Mouse (Mus musculus) right cerebral cortex, postnatal 10 days (tissue): ENCODE data around the gene Shank2.
A peak's percentile ranks its signal among the peaks of the same experiment; 100 is the strongest.

Experiments used
- DNase-seq, 2 experiments: peaks; one replicate each; pipeline ENCODE4 v3.0.0; 2021; ENCODE audit warnings: low spot score in 2 of 2

Shank2 gene

GRCm38 (mm10) chr7:144417644-144418343, 416.1 kb downstream of the Shank2 start:
- DNase-seq, result peak; percentile 90 to 95

- no peak for DNase-seq
Measured at GRCm38 (mm10) chr7:144420552-144420951, 418.8 kb downstream of the Shank2 start.

GRCm38 (mm10) chr7:144421478-144421877, 419.8 kb downstream of the Shank2 start:
- DNase-seq, result no peak

GRCm38 (mm10) chr7:144425953-144426352, 424.2 kb downstream of the Shank2 start:
- DNase-seq, result peak in 1 of 2 experiments; percentile 80

GRCm38 (mm10) chr7:144426594-144426993, 424.9 kb downstream of the Shank2 start:
- DNase-seq, result no peak

- no peak for DNase-seq
Measured at GRCm38 (mm10) chr7:144427460-144427859, 425.7 kb downstream of the Shank2 start.

- DNase-seq, result no peak
Measured at GRCm38 (mm10) chr7:144432920-144433319, 431.2 kb downstream of the Shank2 start.

- DNase-seq, result no peak
Measured at GRCm38 (mm10) chr7:144438811-144439210, 437.1 kb downstream of the Shank2 start.

GRCm38 (mm10) chr7:144441466-144441865, 439.7 kb downstream of the Shank2 start:
- DNase-seq, result no peak

- no peak for DNase-seq
Measured at GRCm38 (mm10) chr7:144441976-144442375, 440.2 kb downstream of the Shank2 start.

- no peak for DNase-seq
Measured at GRCm38 (mm10) chr7:144444788-144445187, 443.1 kb downstream of the Shank2 start.

GRCm38 (mm10) chr7:144447146-144447545, 445.4 kb downstream of the Shank2 start:
- DNase-seq, result no peak

- no peak for DNase-seq
Measured at GRCm38 (mm10) chr7:144448186-144448585, 446.5 kb downstream of the Shank2 start.

GRCm38 (mm10) chr7:144449637-144450570, 448.2 kb downstream of the Shank2 start:
- DNase-seq, result peak; percentile 92

GRCm38 (mm10) chr7:144450661-144451060, 448.9 kb downstream of the Shank2 start:
- DNase-seq, result no peak

- DNase-seq, result no peak
Measured at GRCm38 (mm10) chr7:144458881-144459280, 457.2 kb downstream of the Shank2 start.

GRCm38 (mm10) chr7:144461246-144461902, 459.6 kb downstream of the Shank2 start:
- DNase-seq, result no peak

GRCm38 (mm10) chr7:144462577-144462976, 460.8 kb downstream of the Shank2 start:
- DNase-seq, result no peak

GRCm38 (mm10) chr7:144468741-144469140, 467.0 kb downstream of the Shank2 start:
- no peak for DNase-seq

- no peak for DNase-seq
Measured at GRCm38 (mm10) chr7:144469181-144469641, 467.5 kb downstream of the Shank2 start.

- DNase-seq, result no peak
Measured at GRCm38 (mm10) chr7:144469908-144470544, 468.3 kb downstream of the Shank2 start.
